Mouse (Mus musculus) CH12F3 (cell line): ENCODE measurements around the gene 3110070M22Rik.
"Not testable (repeated sequence)": the region's sequence is repeated elsewhere in the genome, so short reads cannot be mapped to it uniquely, and the experiment has no call there.

Experiments
- in situ Hi-C: fragments of 300-500 bp; cut with MboI; formaldehyde crosslinking; loops from 2 replicates; pipeline ENCODE4 v1.14.3; 2020; ENCODE audit warnings: low sequenced_read_pairs

The 3110070M22Rik gene

DNA sequence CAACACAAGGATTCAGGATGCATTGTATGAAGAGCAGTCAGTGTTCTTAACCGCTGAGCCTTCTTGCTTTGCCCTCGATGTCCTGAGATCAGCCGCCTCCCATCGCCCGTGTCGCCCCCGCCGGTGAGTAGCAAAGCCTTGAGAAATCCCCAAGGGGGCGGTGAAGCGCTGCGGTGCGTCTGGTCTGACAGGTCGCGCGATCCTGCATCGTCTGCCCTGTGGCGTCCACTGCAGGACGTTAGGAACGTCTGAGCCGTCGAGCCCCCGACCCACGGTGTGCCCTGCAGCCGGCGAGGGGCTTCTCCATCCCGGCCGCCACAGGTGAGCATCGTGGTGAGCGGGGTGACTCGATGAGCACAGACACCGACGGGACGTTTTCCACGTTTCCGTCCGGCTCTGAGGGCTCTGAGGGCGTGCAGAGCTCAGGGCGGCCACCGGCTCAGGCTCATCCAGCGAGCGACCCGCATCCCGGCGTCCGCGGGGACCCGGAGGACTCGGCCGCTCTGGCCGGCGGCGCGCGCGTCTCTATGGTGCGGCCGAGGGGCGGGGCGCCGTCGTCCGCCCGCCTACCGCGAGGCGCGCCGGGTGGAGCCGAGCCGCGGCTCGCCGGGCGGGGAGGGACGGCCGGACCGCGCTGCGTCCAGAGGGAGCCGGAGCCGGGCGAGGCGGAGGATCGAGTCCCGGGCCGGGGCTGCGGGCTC lies at the start of gene 3110070M22Rik, which contains the start of gene Tmem267:
Gene 3110070M22Rik, minus strand, starts transcription at position 504 of the 701 bp plus-strand sequence.
Gene Tmem267, plus strand, starts transcription at position 160 of the 701 bp plus-strand sequence.
- in situ Hi-C loops: no loop called here

DNA sequence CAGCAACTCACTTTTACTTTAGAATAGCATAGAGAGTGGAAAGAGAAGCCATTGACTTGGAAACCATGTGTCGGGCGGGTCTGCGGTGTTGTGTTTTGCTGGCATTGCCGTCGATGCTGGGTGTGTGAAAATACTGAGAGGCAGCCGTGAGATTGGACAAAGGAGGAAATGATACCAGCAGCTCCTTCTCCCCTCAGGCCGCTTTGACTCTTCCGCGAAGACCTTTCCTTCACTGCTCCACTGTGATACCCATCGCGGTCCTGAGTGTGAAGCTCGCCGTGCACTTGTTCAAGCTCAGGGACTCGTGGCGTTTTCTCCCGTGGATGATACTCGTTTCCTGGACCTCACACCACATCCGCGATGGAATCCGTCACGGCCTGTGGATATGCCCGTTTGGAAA lies 6.8 kb upstream of the 3110070M22Rik start:
- in situ Hi-C loops: not testable (repeated sequence)

DNA sequence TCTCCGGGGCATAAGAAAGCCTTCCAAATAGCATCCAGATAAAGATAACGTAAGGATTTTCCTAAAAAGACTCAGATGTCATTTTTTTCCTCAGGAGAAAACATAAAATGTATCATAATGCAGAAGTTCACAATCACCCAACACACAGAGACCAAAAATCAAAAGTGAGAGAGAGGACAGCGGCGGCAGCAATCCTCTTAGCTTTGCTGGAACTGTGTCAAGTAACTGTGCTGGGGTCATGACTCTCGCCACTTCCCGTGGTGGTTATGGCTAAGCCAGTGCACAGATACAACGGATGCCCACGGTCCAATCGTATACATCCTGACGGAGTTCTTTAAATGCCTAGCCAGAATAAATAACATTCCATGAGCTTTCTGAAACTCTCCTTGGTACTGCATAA lies 3.9 kb upstream of the 3110070M22Rik start:
- in situ Hi-C loops: not testable (repeated sequence)

DNA sequence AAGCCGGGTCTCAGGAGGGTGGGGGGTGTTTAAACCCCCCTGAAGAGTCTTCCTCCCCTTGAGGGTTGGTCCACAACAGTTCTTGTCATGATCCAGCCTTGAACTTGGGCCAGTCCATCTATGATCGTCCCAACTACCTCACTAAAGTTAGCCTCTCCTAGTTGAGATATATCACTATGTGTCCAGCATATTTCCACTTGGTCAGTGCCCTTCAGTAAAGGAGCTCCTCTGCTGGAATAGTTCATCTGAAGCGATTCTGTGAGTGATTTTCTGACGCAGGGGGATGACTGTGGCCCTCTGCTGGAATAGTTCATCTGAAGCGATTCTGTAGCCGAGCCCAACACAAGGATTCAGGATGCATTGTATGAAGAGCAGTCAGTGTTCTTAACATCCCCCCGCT lies 829 bp downstream of the 3110070M22Rik start:
- in situ Hi-C loops: no loop called here

DNA sequence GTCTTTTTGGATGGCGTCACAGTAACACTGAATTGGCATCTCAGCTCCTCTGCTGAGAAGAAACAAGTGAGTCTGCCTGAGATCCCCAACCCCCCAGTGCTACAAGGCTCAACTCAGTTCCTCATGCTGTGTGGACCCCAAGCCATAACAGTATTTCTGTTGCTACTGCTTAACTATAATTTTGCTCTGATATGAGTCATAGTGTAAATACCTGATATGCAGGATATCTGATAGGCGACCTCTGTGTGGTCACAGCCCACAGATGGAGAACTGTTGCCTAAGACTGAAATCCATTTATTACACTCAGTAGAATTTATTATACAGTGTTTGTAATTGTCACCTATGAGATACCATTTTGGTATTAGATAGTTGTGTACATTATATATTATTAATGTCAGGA lies 10.4 kb downstream of the 3110070M22Rik start:
- in situ Hi-C loops: no loop called here

DNA sequence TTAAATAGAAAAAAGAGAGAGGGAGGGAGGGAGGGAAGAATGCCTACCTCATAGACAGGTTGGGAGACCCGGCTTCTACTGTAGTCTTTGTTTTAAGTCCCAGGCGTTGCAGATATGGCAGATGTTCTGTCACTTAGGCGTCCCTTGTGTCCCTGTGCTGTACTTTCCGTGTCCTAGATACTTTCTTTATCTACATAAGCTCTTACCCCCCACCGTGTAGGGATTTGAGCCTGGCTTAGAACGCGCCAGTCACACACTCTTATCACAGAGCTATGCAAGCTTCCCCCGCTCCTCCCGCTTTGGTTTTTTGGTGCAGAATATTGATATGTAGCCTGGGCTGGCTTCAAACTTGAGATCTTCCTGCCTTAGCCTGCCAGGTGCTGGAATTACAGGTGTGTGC lies 11.6 kb downstream of the 3110070M22Rik start:
- in situ Hi-C loops: no loop called here

DNA sequence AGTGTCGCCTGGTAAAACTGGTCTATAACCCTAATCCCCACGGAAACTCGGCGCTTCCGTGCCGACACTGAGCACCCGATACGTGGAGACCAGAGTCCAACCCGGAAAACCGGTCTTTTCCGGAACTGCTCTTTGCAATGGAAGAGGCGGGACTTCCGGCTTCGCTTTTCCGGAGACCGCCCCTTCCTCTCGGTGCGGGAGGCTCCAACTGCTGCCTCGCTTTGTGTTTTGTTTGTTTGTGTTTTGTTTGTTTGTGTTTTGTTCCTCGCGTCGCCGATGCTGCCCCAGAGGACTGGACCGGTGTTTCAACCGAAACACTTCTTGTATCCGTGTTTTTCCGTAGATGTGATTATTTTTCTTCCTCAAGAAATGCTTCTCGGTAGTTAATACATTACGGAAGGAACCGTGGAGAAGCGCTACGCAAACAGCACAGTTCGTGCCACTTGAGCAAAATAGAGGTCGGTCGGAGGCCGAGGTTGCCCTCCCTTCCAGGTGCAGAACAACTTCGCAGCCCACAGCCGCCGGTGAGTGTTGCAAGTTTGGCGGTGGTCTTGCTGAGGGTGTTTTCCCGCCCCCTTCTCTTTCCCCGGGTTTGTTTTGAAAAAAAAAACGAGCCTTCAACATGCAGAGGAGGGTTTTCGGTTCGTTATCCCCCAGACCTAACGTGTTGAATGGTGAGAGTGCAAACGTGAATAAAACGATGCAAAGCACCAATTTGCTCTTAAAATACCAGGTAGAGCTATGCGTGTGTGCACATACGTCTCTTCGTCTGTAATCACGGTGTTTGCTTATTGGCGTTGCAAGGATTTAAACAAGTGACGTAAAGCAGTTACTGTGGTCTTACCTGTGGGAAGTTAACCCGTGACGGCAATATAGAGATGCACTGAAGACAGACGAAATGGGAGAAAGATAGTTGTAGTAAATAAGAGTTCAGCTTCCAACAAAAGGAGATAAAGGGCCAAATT lies 25.3 kb downstream of the 3110070M22Rik start, which contains the start of gene 4833420G17Rik:
Gene 4833420G17Rik, plus strand, starts transcription at position 173 of the 965 bp plus-strand sequence.
- in situ Hi-C loops: no loop called here

DNA sequence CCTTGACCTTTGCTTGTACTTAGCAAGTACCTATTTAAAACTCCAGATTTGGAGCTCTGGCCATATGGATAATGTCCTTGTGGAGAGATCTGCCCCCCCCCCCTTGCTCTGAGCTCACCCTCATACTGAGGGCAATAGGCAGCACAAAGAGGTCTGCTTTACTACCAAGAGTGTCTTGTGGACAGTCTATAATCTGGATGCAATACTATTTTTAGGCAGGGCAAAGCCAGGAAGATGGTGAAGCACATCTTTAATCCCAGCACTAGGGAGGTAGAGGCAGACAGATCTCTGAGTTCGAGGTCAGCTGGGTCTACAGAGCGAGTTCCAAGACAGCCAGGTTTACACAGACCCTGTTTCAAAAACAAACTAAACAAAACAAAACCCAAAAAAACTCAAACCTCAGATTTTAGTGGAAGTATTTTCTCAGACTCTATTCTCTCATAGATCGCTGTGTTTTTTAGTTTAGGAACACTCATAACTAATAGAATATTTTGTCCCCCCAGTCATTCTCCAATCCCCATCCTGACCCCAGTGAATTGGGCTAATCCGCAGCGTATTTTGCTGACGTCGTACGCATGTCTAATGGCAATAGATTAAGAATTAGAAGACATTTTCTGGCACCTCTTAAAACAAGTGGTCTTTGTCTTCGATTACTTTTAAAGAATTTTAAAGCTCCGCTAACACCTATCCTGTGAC lies 26.1 kb downstream of the 3110070M22Rik start:
- in situ Hi-C loops: no loop called here

DNA sequence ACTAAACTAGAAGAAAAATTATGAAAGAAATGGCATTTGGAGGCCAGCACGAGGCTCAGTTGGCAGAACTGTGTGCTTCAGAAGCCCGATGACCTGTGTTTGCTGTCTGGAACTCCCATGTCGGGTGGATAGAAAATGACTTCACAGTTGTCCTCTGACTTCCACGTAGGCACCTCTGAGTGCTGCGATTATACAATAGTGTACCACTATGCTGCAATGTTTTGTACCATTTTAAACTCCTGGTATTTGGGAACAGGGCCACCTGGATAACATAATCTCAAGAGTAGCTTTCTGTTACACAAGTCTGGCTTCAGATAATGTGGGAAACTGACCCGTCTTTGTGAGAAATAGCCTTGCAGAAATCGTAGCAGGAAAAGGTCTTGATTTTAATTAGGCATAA lies 31.8 kb downstream of the 3110070M22Rik start:
- in situ Hi-C loops: no loop called here

DNA sequence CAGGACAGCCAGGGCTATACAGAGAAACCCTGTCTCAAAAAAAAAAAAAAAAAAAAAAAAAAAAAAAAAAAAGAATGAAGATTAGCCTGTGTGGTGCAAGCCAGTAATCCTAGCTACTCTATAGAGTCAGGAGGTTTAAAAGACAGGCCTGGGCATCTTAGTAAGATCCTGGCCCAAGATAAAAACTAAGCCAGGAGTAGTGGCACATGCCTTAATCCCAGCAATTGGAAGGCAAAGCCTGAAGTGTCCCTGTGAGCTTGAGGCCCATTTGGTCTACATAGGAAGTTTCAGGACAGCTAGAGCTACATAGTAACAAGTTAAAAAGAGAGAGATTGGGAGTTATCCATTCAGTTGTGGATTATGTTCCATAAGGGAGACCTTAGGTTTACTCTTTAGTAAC lies 33.1 kb downstream of the 3110070M22Rik start:
- in situ Hi-C loops: no loop called here

DNA sequence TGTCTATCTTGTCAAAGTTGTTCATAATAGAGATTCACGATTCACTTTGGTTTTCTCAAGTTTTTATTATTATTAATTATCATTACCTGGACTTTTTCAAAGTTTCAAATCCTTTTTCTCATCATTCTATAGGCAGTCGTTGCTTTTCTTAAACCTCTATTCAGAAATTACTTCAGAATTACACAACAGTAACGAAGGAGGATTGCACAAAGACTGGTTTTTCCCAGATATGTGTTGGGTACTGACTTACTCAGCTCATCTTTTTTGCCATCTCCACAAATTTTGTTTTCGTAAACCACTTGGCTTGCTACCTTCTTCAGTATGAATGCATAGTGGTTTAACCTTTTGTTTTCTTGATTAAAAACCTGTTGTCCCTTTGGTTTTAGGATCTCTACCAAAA lies 34.6 kb downstream of the 3110070M22Rik start:
- in situ Hi-C loops: no loop called here

DNA sequence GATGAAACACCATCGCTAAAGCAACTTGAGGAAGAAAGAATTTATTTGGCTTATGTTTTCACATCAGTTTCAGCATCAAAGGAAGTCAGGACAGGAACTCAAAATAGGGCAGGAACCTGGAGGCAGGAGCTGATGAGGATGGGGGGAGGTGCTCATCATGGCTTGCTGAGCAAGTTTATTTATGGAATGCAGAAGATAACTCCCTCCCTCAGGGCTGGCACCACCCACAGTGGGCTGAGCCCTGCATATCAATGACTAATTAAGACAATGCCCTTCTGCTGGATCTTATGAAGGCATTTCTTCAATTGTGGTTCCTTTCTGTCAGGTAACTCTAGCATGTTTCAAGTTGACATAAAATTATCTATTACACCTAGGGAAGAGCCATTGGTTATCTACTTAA lies 45.9 kb downstream of the 3110070M22Rik start:
- in situ Hi-C loops: no loop called here
